Mouse (Mus musculus) neural tube, embryonic 14.5 days (tissue): Measurements from ENCODE around the gene Cnbp. TPM values are rescaled to one million over a fixed set of nuclear protein-coding genes. Genes with fewer than 3 reads are reported as not detected.
A peak's percentile ranks its signal among the peaks of the same experiment; 100 is the strongest.

Source experiments
- ATAC-seq: fragments of 200-750 bp; cut with Nextera tagmentation; 2 replicates; pipeline ENCODE4 v1.8.0; 2017; ENCODE audit warnings: low read depth, mild to moderate bottlenecking, moderate TSS enrichment, moderate library complexity
- H3K27ac ChIP-seq: fragments of 300-500 bp; sonication (generic); 2 replicates; pipeline ENCODE4 v1.5.1; 2014; ENCODE audit warnings: low read depth, mild to moderate bottlenecking, control low read depth, low read length, moderate library complexity, mixed read lengths
- H3K27me3 ChIP-seq: fragments of 300-500 bp; sonication (generic); 2 replicates; pipeline ENCODE4 v1.6.1; 2014; ENCODE audit warnings: low read length; ENCODE audit not compliant: control insufficient read depth, insufficient read depth
- H3K36me3 ChIP-seq: fragments of 300-500 bp; sonication (generic); 2 replicates; pipeline ENCODE4 v1.6.1; 2014; ENCODE audit warnings: low read length, mixed read lengths; ENCODE audit not compliant: control insufficient read depth, insufficient read depth
- H3K4me1 ChIP-seq: fragments of 300-500 bp; sonication (generic); 2 replicates; pipeline ENCODE4 v1.6.1; 2014; ENCODE audit warnings: low read length; ENCODE audit not compliant: control insufficient read depth, insufficient read depth
- H3K4me2 ChIP-seq: fragments of 300-500 bp; sonication (generic); 2 replicates; pipeline ENCODE4 v1.6.1; 2014; ENCODE audit warnings: mild to moderate bottlenecking, low read depth, low read length, control low read depth
- H3K4me3 ChIP-seq: fragments of 300-500 bp; sonication (generic); 2 replicates; pipeline ENCODE4 v1.5.1; 2014; ENCODE audit warnings: low read depth, low read length, control low read depth, mixed read lengths
- H3K9ac ChIP-seq: fragments of 300-500 bp; sonication (generic); replicated peaks from 2 replicates; pipeline ENCODE4 v1.6.1; 2014; ENCODE audit warnings: low read depth, mild to moderate bottlenecking, control low read depth, low read length, mixed read lengths
- H3K9me3 ChIP-seq: fragments of 300-500 bp; sonication (generic); 2 replicates; pipeline ENCODE4 v1.6.1; 2016; ENCODE audit warnings: low read length; ENCODE audit not compliant: control insufficient read depth
- WGBS: fragments of 180-500 bp; shearing (Covaris S2); extraction: QIAGEN DNeasy Blood & Tissue Kit; methylation state at CpG from one replicate; pipeline ENCODE4 v1.1.7; 2014; 5-methylcytosine and 5-hydroxymethylcytosine counted together
- polyA plus RNA-seq: library from polyadenylated mRNA; unstranded; fragments of >200 nt; fragmentation: Nextera tagmentation; extraction: Ambion mirVana; gene quantifications from 2 replicates; pipeline ENCODE4 v1.2.1, GENCODE M21; 2014

Gene Cnbp
- polyA plus RNA-seq, 1 experiment from 2014 or later = 529 TPM

- Histone ChIP-seq H3K4me1 (peaks cover 5% of the 10 kb centered on the region; the same call in 1 of the 2 replicates), H3K4me2 (no peak overlapping the region), H3K27me3 (no peaks in the 10 kb centered on the region), H3K9ac (no peak overlapping the region), H3K9me3 (no peaks in the 10 kb centered on the region), H3K4me3 (no peak overlapping the region), H3K36me3 (peaks cover 34% of the 10 kb centered on the region), H3K27ac (no peak overlapping the region)
- ATAC-seq = no peak
- WGBS = 76% methylated on average over 8 of the region's 8 CpGs
These were observed 9.3 kb downstream of the Cnbp start for GRCm38 (mm10) chr6:87841635-87842034.

- Histone ChIP-seq H3K9ac (no peak overlapping the region), H3K4me2 (no peak overlapping the region), H3K27ac (no peak overlapping the region), H3K4me1 (peaks cover 5% of the 10 kb centered on the region; the same call in 1 of the 2 replicates), H3K27me3 (no peaks in the 10 kb centered on the region), H3K36me3 (peaks cover 29% of the 10 kb centered on the region), H3K9me3 (no peaks in the 10 kb centered on the region), H3K4me3 (no peak overlapping the region)
- ATAC-seq = no peak
- 68% methylated on average over 11 of the region's 11 CpGs for WGBS
These were observed 11.0 kb downstream of the Cnbp start for GRCm38 (mm10) chr6:87839797-87840341.

- Histone ChIP-seq H3K27ac (peak within 1 kb of the TSS; percentile 98), H3K4me1 (peaks cover 5% of the 10 kb centered on the region; the same call in 1 of the 2 replicates), H3K9ac (peak within 1 kb of the TSS; percentile 82), H3K4me3 (peak within 1 kb of the TSS; percentile 80), H3K9me3 (no peaks in the 10 kb centered on the region), H3K4me2 (peak within 1 kb of the TSS; percentile 90), H3K36me3 (peaks cover 21% of the 10 kb centered on the region), H3K27me3 (no peaks in the 10 kb centered on the region)
- under 1% methylated on average over 46 of the region's 46 CpGs for WGBS
- peak; percentile 97 for ATAC-seq
These were observed 12.2 kb downstream of the Cnbp start, which contains the start of gene Isy1 for GRCm38 (mm10) chr6:87838551-87839197. Isy1 (minus strand) TSS chr6:87838798.

GRCm38 (mm10) chr6:87835695-87836094, 15.2 kb downstream of the Cnbp start, which contains the start of gene Gm45140:
Gm45140 (minus strand) TSS chr6:87835795.
- Histone ChIP-seq H3K9ac (no peak within 1 kb of the TSS), H3K27me3 (no peaks in the 10 kb centered on the region), H3K36me3 (peaks cover 22% of the 10 kb centered on the region), H3K27ac (no peak within 1 kb of the TSS), H3K4me3 (no peak within 1 kb of the TSS), H3K4me1 (peaks cover 5% of the 10 kb centered on the region; the same call in 1 of the 2 replicates), H3K4me2 (no peak within 1 kb of the TSS), H3K9me3 (no peaks in the 10 kb centered on the region)
- WGBS = 96% methylated on average over 7 of the region's 7 CpGs
- no peak for ATAC-seq

- peaks cover 64% of the 10 kb centered on the region for H3K36me3 ChIP-seq
- no peaks in the 10 kb centered on the region for H3K27me3 ChIP-seq
- no peak overlapping the region for H3K9ac ChIP-seq
- H3K4me3 ChIP-seq = no peak overlapping the region
- no peak overlapping the region for H3K27ac ChIP-seq
- no peaks in the 10 kb centered on the region for H3K4me1 ChIP-seq
- no peak for ATAC-seq
- 97% methylated on average over 2 of the region's 2 CpGs for WGBS
- no peak overlapping the region for H3K4me2 ChIP-seq
- no peaks in the 10 kb centered on the region for H3K9me3 ChIP-seq
These were observed 30.5 kb downstream of the Cnbp start for GRCm38 (mm10) chr6:87820366-87820765.

GRCm38 (mm10) chr6:87814486-87814885, 36.4 kb downstream of the Cnbp start:
- H3K27me3 ChIP-seq = no peaks in the 10 kb centered on the region; the same call in 1 of the 2 replicates
- no peak overlapping the region for H3K9ac ChIP-seq
- H3K4me3 ChIP-seq = no peak overlapping the region
- H3K27ac ChIP-seq = no peak overlapping the region
- 93% methylated on average over 5 of the region's 5 CpGs for whole genome bisulfite sequencing
- peaks cover 27% of the 10 kb centered on the region for H3K36me3 ChIP-seq
- no peak for ATAC-seq
- no peaks in the 10 kb centered on the region for H3K9me3 ChIP-seq
- H3K4me2 ChIP-seq = no peak overlapping the region
- H3K4me1 ChIP-seq = peaks cover 6% of the 10 kb centered on the region; the same call in 1 of the 2 replicates

- Histone ChIP-seq H3K4me1 (peaks cover 6% of the 10 kb centered on the region; the same call in 1 of the 2 replicates), H3K27ac (no peak overlapping the region), H3K9ac (peak overlapping the region; percentile 80; the same call in 1 of the 2 replicates), H3K4me2 (peak overlapping the region; percentile 95), H3K36me3 (peaks cover 12% of the 10 kb centered on the region), H3K9me3 (no peaks in the 10 kb centered on the region), H3K27me3 (no peaks in the 10 kb centered on the region; the same call in 1 of the 2 replicates), H3K4me3 (no peak overlapping the region; the same call in 1 of the 2 replicates)
- 86% methylated on average over 1 of the region's 1 CpGs for WGBS
- ATAC-seq = no peak
These were observed 38.2 kb downstream of the Cnbp start for GRCm38 (mm10) chr6:87812656-87813055.

GRCm38 (mm10) chr6:87811675-87812338, 39.1 kb downstream of the Cnbp start, which contains the start of gene Rab43:
Rab43 (minus strand) TSS chr6:87812164.
- H3K27me3 ChIP-seq = no peaks in the 10 kb centered on the region; the same call in 1 of the 2 replicates
- H3K4me3 ChIP-seq = peak within 1 kb of the TSS; percentile 70
- H3K9me3 ChIP-seq = no peaks in the 10 kb centered on the region
- peak; percentile 96 for ATAC-seq
- H3K4me2 ChIP-seq = peak within 1 kb of the TSS; percentile 95
- H3K9ac ChIP-seq = peak within 1 kb of the TSS; percentile 80
- H3K36me3 ChIP-seq = peaks cover 4% of the 10 kb centered on the region; the same call in 1 of the 2 replicates
- under 1% methylated on average over 40 of the region's 56 CpGs for WGBS
- peaks cover 6% of the 10 kb centered on the region; the same call in 1 of the 2 replicates for H3K4me1 ChIP-seq
- peak within 1 kb of the TSS; percentile 66 for H3K27ac ChIP-seq
